Mouse (Mus musculus): ENCODE measurements around the gene Prr5.

DNA sequence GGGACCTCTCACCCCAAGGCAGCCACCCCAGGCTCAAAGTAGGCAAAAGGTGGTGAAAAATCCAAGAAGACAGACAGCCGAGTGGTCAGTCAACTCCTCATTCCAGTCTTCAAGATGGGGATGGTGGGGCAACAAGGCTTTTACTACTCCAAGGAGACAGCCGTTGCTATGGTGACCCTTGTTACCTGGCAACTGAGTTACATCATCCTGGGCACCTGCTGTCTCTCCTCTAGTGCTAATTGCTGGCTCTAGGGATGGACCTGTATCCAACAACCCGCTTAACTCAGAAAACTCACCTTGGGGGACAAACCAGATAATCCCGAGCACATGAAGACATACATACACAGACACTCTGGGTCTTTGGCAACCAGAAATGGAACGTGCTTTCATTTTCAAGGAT, 42.1 kb upstream of the Prr5 start:
- TF ChIP-seq CTCF (IDR thresholded peaks at IDR 0.05; ENCODE audit: low read depth) (no peak), EP300 (IDR thresholded peaks at IDR 0.05; ENCODE audit: low read depth) (no peak)
